Mouse (Mus musculus): ENCODE data around the gene Fam76b.

Gene Fam76b

DNA sequence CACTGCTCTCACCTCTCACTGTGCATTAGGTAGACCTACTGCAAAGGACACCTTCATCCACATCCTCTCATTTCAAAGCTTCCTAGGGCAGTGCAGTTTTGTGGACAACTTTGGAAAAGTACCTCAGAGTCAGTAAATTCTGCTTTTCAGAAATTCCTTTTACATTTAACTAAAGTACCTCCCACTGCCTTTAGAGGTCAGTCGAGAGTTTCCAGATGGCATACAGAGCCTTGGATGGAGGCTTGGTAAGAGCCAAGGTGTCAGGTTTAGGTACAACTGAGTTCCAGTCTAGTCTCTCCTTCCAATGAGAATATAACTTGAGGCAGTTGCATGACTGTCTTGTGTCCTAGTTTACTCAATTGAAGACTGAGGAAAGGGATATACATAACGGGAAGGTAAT lies 46.8 kb downstream of the Fam76b start:
- DNase-seq = no peak

DNA sequence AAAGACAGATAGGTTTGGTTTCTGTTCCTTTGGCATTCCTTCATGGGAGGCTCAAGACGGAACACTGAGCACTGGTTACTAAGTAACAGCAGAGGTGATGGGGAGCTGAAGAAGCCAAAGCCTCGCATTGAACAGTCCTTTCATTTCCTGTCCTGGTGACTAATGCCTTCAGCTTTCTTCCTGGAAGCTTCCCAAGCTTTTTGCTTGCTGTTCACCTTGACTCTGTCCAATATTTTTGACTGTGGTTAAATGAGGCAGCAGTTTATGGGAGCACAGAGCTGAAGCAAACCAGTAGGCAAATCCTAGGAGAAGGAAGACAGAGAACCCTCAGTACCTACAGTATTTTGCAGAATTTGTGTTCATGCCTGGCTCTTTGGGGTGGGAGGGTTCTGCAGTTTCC lies 47.8 kb downstream of the Fam76b start:
- no peak for DNase-seq

DNA sequence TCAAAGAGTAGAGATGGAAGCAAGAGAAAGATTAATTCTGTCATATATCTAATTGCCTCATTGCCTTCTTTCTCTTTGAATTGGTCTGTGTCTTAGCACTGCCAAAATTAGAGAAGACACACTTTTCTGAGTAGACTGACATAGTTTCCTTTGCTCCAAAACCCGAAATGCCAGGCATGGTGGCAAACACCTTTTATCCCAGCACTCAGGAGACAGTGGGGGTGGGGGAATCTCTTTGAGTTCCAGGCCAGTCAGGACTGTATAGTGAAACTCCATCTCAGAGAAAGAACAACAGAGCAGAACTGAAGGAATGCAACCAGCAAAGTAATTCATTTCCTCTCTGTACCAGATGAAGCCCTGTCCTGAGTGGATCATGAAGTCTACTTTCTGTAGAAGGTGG lies 53.2 kb downstream of the Fam76b start:
- DNase-seq = no peak

DNA sequence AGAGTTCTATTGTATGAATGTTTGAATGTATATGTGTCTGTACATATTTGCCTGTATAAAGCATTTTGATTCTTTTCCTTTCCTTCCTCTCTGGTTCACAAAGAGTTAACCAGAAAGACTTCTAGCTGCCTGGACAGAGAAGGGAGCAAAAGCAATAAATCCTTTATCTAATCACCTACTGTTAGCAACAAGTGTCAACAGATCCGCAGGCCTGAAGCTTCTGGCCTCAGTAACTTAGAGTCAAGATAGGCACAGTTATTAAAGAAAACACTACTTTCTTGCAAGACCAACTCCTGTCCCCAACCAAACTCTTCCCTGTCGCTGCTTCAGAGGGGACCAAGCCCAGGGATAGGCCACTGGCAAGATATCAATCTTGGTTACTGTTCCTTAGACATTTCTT lies 55.0 kb downstream of the Fam76b start:
- DNase-seq = no peak

DNA sequence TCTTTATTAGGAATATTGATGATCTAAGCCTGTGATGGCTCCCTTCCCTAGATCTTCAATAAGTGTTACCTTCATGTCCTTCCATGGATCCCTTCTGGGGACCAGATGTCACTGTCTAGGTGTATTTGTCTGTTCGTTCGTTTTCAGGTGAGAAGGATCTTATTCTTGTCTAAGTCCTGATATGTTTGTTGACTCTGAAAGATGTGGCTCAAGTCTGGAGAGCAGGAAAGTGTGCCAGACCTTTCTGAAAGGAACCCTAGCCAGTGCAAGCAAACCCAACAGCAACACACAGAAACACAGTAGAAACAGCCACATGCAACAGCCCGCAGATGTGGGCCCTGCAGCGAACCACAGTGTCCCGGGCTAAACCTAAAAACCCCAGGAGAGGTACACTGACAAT lies 61.5 kb downstream of the Fam76b start:
- DNase-seq = no peak

DNA sequence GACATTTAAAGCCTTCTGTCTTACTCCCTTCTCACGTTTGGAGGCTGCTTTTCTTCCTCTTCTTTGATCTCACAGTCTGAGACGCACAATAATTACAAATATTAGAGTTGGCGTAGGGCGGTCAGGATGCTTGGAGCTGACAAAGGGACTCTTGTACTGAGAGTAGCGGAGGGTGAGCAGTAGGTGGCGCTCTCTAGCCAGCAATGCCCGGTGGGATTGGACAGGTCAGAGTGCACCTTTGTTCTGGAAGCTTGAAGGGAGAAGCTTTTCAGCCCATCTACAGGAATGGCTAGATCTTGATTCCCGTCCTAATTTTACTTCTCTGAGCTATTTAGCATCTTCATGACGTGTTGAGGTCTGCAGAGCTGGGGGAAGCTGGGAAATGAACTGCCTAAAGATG lies 62.1 kb downstream of the Fam76b start:
- peak; percentile 54 for DNase-seq

DNA sequence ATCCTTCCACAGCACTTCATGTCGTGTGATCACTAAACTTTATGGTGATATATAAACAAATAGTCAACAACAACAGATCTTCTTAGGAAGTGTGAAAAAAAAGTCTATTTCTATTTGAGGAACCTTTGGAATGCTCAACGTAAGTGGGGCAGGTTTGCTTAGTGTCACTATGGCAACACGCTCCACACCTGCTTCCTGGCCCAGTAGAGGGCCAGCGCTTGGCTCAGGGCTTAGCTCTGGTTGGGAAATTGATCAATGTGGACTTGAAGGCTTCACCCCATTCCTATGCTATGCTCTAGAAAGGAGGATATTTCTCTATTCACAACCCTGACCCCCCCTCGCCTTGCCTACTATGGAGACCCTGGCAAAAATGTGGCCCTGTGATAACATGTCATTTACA lies 62.7 kb downstream of the Fam76b start:
- no peak for DNase-seq

DNA sequence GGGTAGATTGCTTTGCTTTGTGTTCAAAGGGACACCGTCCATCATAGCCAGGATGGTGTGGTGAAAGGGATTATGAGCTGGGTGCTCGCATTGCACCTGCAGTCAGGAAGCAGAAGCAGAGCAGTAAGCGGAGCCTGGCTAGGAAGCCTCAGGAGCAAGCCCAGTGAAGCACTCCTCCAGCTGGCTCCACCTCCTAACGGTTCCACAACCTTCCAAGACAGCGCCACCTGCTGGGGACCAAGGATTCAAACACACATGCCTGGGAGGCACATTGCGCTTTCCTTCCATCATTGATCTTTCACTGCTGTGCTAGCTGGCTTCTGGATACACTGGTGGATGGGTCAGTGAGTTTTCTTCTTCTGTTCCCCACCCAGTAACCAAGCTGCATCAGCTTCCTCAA lies 64.4 kb downstream of the Fam76b start:
- DNase-seq = no peak

DNA sequence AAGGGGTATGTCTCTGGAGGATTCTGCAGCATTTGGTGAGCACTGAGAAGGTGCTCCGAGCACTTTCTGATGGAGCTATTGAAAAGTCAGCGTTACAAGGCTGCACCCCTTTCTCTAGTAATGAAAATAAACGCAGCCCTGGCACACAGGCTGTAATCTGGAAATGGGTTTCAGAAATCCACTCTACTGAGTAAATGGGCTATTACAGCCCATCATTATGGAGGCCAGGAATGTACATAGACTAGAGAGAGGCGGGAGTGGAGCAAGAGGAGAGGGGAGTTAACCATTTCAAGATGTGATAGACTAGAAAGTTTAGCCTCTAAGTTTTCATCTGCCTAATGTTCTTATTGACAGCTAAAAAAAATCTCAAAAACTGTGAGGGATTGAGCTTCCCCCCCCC lies 65.5 kb downstream of the Fam76b start:
- no peak for DNase-seq

DNA sequence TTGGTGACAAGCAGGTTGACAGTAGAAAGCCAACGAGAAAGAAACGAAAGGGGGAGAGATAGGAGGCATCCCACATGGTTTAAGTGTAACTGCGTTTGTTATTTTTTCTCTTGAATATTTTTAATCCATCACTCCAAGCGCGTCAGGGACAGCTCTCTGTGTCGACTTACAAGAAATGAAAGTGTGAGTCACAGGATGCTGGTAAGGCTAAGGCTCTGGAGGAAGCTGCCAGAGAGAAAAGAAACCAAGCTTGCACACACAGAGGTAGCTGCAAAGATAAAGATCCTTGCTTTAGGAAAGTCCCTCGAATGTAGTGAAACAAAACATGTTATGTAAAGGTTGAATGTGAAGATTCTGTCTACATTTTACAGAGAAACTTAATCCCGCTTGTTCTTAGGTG lies 67.0 kb downstream of the Fam76b start:
- DNase-seq = no peak

DNA sequence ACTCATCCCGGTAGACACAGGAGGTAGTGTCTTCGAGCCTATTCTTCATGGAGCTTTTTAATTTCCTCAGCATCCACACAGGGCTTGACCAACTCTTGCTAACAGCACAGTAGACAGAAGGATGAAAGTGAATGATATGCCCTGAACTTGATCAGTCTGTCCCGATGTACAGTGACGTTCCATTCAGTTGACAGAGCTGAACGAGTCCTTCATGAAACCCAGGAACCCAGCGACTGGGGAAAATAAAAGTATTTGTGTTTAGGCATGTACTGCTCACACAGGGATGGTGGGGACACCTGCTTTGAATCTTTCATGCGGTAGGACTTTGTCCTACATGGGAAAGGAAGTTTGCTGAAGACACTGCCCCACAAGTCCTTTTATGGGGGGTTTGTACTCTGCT lies 67.4 kb downstream of the Fam76b start:
- DNase-seq = no peak

DNA sequence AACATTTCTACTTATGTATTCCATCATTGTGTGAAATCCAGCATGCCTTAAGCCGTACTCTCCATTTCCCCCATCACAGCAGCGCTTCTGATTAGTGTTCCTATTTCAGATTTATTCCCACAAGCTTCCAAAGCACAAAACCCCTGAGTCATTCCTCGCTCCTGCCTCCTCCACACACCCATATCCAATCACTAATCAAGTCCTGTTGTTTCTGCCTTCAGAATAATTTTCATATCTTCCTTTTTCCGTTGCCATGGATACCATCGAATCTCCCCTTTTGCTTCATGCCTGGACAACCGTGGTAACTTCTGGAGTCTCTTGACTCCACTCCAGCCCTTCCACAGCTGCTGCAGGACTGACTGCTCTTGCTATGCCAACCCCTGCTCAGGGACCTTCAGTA lies 68.5 kb downstream of the Fam76b start:
- DNase-seq = no peak

DNA sequence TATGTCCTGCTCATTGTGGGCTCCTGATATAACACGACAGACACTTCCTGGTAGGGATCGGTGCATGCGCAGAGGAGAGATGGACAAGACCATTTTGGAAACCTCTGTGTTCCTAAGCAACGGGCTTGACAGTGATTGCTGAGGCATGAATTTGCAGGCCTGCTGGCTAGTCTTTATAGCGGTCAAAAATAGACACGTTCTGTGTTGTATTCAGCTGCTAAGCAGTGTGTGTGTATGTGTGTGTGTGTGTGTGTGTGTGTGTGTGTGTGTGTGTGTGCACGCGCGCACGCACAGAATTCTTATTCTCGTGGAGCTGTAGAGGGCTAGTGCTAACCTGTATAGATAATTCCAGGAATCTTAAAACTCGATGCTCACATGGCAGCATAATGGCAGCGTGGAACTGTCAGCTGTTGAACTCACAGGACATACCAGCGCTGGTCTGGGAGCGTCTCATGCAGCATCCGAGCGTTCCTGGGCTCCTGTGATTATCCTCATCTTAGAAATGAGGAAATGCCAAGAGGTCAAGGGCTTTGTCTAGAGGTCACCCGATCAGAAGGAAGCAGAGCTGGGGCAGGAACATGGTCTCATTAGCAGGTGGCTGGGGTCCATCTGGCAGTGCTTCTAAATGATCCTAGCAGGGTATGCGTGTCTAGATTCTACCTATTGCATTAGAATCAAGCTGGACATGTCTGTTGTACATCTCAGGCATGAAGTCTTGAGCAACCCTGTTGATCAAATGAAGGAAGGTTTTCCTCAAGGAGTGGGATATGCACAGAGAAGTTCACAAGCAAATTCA lies 71.2 kb downstream of the Fam76b start:
- DNase-seq = peak; percentile 14

DNA sequence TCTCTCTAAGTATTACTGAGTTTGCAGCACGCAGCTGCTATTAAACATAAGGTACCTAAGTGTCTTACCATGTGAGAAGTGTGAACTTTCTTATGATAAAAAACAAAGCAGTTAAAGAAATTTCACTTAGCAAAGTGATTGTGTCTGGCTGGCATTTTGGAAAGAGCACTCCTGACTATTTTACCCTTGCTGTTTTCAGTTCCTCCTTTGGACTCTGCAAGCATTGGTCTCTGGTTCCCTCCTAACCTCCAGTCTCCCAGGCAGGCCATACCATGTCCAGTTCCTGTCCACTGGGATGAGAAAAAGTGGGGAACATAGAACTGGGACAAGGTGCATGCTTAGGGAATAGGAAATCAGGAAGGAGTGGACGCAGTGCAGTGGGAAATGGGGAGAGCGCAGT lies 74.5 kb downstream of the Fam76b start:
- no peak for DNase-seq

DNA sequence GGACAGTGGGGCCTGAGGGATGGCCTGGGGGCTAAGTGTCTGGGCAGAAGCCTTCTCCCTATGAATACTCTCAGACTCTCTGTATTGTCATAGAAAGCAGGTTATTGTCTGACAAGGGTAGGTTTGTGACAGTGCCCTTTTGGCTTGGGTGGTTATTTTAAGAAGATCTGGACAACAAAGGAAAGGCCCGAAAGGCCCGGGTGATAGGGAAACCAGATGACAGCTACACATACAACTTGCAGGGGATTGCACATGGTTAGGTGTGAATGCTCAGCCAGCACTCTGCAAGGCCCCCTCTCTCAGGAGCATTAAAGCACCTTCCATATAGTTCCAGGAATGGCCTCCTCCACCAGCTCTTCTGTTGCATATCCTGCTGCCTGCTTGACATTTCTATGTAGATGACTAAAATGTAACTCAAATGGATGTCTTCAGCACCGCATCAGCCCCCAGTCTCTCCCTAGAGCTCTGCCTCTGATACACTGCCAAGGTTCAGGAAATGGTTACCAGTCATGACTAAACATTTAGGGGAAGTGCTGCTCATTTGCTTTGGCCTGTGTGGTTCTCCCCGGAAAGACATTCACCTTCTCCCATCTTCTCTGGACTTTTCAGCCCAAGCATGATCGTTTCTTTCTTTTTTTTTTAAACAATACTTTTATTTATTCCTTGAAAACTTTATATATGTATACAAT lies 76.7 kb downstream of the Fam76b start:
- DNase-seq = no peak

All from cerebellum, adult 11 months (tissue).